Comparison of ENCODE assay signal across 11 mouse cellular contexts in the genomic region with DNA sequence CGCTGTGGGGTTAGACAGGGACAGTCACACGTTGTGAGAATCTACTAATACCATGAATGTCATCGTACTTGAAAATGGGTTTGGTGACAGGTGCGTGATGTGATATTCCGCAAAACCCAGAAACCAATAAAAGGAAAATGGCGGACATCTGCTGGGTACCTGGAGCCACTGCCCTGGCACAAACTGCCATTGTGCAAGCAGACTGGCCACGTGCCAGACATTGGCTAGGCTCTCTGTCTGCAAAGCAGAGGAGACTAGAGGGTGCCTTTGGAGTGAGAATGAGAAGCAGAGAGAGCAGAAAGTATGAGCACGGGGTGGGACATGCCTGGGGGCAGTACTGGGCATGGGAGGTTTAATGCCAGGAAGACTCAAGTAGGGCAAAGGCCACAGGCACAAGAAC.
DNase-seq lines count a peak whose midpoint lies in the region; ATAC-seq and TF ChIP-seq lines count a peak whose summit lies in the region.
"Had no signal": no experiment of that assay in that cellular context is flagged by ENCODE, and none has a peak within 500 bp of the region (broad histone marks: within the 10 kb centered on the region; RNA-seq: fewer than 3 reads in every experiment).

No protein-coding gene starts in this region.

- no peak overlapping the region for H3K4me3 ChIP-seq in forebrain, postnatal 0 days (ENCODE audit: low read depth, low read length)
- H3K4me3 ChIP-seq in forebrain, embryonic 11.5 days (ENCODE audit: low read depth, low read length): no peak overlapping the region
- H3K4me3 ChIP-seq: embryonic facial prominence, embryonic 12.5 days; liver, embryonic 13.5 days; myocyte had no signal

- no peak overlapping the region for H3K4me2 ChIP-seq in forebrain, postnatal 0 days (ENCODE audit: low read depth)
- no peak overlapping the region for H3K4me2 ChIP-seq in forebrain, embryonic 11.5 days (ENCODE audit: low read depth, low read length, severe bottlenecking)
- H3K4me2 ChIP-seq: embryonic facial prominence, embryonic 12.5 days; liver, embryonic 13.5 days had no signal

- no peak for ATAC-seq in forebrain, postnatal 0 days
- ATAC-seq in forebrain, embryonic 11.5 days (replicated peaks; ENCODE audit: low FRiP score): no peak

- H3K9me3 ChIP-seq in forebrain, postnatal 0 days (ENCODE audit: low read length): no peaks in the 10 kb centered on the region
- H3K9me3 ChIP-seq in forebrain, embryonic 11.5 days (ENCODE audit: control insufficient read depth, low read length): no peaks in the 10 kb centered on the region; the same call in 1 of the 2 replicates
- H3K9me3 ChIP-seq: embryonic facial prominence, embryonic 12.5 days; liver, embryonic 13.5 days had no signal

- no peaks in the 10 kb centered on the region for H3K36me3 ChIP-seq in forebrain, postnatal 0 days (ENCODE audit: insufficient read depth)
- no peaks in the 10 kb centered on the region for H3K36me3 ChIP-seq in forebrain, embryonic 11.5 days (ENCODE audit: control insufficient read depth, insufficient read depth, low read length)
- H3K36me3 ChIP-seq: liver, embryonic 13.5 days had no signal

- TF ChIP-seq CTCF in forebrain, postnatal 0 days (IDR thresholded peaks at IDR 0.05; ENCODE audit: low read depth): no peak

- peak; percentile 37 for DNase-seq in forebrain, postnatal 0 days
- DNase-seq in forebrain, embryonic 11.5 days (ENCODE audit: low spot score): no peak
- peak; percentile 25 for DNase-seq in layer of hippocampus, adult 9-11 months
- DNase-seq in layer of hippocampus, adult 9-10 months (ENCODE audit: low spot score): no peak
- DNase-seq in adrenal gland, postnatal 14 days: peak; percentile 81
- DNase-seq in cerebellum, postnatal 36 days: peak; percentile 70 to 75
- no peak for DNase-seq in adipocyte (ENCODE audit: low spot score)
- DNase-seq in thymus, postnatal 10 days (ENCODE audit: low spot score in 2 of 2): no peak
- DNase-seq: liver, embryonic 13.5 days had no signal

- no peak overlapping the region for H3K9ac ChIP-seq in forebrain, postnatal 0 days
- H3K9ac ChIP-seq in forebrain, embryonic 11.5 days (ENCODE audit: low read length): no peak overlapping the region
- H3K9ac ChIP-seq: embryonic facial prominence, embryonic 12.5 days; liver, embryonic 13.5 days had no signal

- H3K27me3 ChIP-seq in forebrain, postnatal 0 days (ENCODE audit: insufficient read depth, low read length): no peaks in the 10 kb centered on the region
- H3K27me3 ChIP-seq in forebrain, embryonic 11.5 days (ENCODE audit: control insufficient read depth, insufficient read depth, low read length): no peaks in the 10 kb centered on the region
- H3K27me3 ChIP-seq: embryonic facial prominence, embryonic 12.5 days; liver, embryonic 13.5 days had no signal

- 45% methylated on average over 8 of the region's 8 CpGs for WGBS in forebrain, postnatal 0 days
- 89% methylated on average over 8 of the region's 8 CpGs for WGBS in forebrain, embryonic 11.5 days

- H3K4me1 ChIP-seq in forebrain, postnatal 0 days (ENCODE audit: insufficient read depth): no peaks in the 10 kb centered on the region
- H3K4me1 ChIP-seq in forebrain, embryonic 11.5 days (replicated peaks; ENCODE audit: control insufficient read depth, insufficient read depth, low read length): peaks cover 8% of the 10 kb centered on the region; the same call in 1 of the 2 replicates
- H3K4me1 ChIP-seq: liver, embryonic 13.5 days had no signal

- no peak overlapping the region for H3K27ac ChIP-seq in forebrain, postnatal 0 days (ENCODE audit: low read depth, low read length)
- H3K27ac ChIP-seq in forebrain, embryonic 11.5 days (ENCODE audit: low read depth, low read length): no peak overlapping the region
- H3K27ac ChIP-seq: embryonic facial prominence, embryonic 12.5 days; liver, embryonic 13.5 days had no signal

Comparison
In these comparisons a context has a peak if more than half of its experiments do, and no peak if none do; other contexts are left out.
1. DNase-seq: peak in forebrain, postnatal 0 days (single experiment), layer of hippocampus, adult 9-11 months (single experiment), adrenal gland, postnatal 14 days (single experiment) and cerebellum, postnatal 36 days (2 of 2); none in forebrain, embryonic 11.5 days (single experiment), layer of hippocampus, adult 9-10 months (single experiment), adipocyte (single experiment) and thymus, postnatal 10 days (0 of 2).